Mouse (Mus musculus) bone marrow, adult 2 months (tissue): Measurements from ENCODE around the gene Pafah1b2.

Source experiments
- CTCF ChIP-seq: fragments of 200-500 bp; IDR thresholded peaks from 2 replicates; pipeline ENCODE4 v1.5.1; 2011; ENCODE audit warnings: low read length, control low read depth; ENCODE audit not compliant: control insufficient read depth, insufficient read depth
- POLR2A ChIP-seq: fragments of 200-500 bp; IDR thresholded peaks from 2 replicates; pipeline ENCODE4 v1.6.1; 2011; ENCODE audit warnings: low read depth, mild to moderate bottlenecking, control low read depth, low read length, borderline replicate concordance; ENCODE audit not compliant: control insufficient read depth

DNA sequence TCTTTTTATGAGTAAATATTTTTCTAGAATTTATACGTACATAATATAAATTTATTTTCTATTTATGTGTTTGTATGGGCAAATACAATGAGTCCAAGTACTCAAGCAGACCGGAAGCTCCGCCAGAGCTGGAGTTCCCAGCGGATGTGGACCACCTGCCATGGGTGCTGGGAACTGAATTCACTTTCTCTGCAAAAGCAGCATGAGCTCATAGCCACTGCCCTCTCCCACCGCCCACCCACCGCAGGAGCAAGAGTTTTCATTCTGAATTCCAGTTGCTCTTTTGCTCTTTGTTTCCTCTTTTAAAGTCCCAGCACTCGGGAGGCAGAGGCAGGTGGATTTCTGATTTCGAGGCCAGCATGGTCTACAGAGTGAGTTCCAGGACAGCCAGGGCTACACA, 31.1 kb upstream of the Pafah1b2 start:
- no peak for TF ChIP-seq POLR2A
- TF ChIP-seq CTCF, result no peak
